Mouse (Mus musculus) midbrain, postnatal 0 days (tissue): ENCODE measurements around the gene Rb1. TPM values are rescaled to one million over a fixed set of nuclear protein-coding genes. Genes with fewer than 3 reads are reported as not detected.

Source experiments
- ATAC-seq: fragments of 200-750 bp; cut with Nextera tagmentation; 2 replicates; pipeline ENCODE4 v1.8.0; 2017; ENCODE audit warnings: moderate number of reproducible peaks, mild to moderate bottlenecking, moderate TSS enrichment, moderate library complexity; ENCODE audit not compliant: low FRiP score
- DNase-seq: peaks from one replicate; pipeline ENCODE4 v3.0.0-alpha.2; 2015; ENCODE audit warnings: low spot score
- H3K27ac ChIP-seq: fragments of 300-500 bp; sonication (generic); 2 replicates; pipeline ENCODE4 v1.5.1; 2014; ENCODE audit warnings: low read depth, mild to moderate bottlenecking, low read length, mixed read lengths
- H3K27me3 ChIP-seq: fragments of 300-500 bp; sonication (generic); 2 replicates; pipeline ENCODE4 v1.6.1; 2014; ENCODE audit warnings: low read length, control low read depth, mixed read lengths; ENCODE audit not compliant: insufficient read depth
- H3K36me3 ChIP-seq: fragments of 300-500 bp; sonication (generic); 2 replicates; pipeline ENCODE4 v1.6.1; 2014; ENCODE audit warnings: low read length, control low read depth, mixed read lengths; ENCODE audit not compliant: insufficient read depth
- H3K4me1 ChIP-seq: fragments of 300-500 bp; sonication (generic); 2 replicates; pipeline ENCODE4 v1.6.1; 2014; ENCODE audit warnings: mild to moderate bottlenecking, control low read depth, antibody characterized with exemption, low read length, mixed read lengths; ENCODE audit not compliant: insufficient read depth
- H3K4me2 ChIP-seq: fragments of 300-500 bp; sonication (generic); 2 replicates; pipeline ENCODE4 v1.6.1; 2014; ENCODE audit warnings: low read depth, mild to moderate bottlenecking, low read length, mixed read lengths; ENCODE audit not compliant: poor library complexity, severe bottlenecking
- H3K4me3 ChIP-seq: fragments of 300-500 bp; sonication (generic); 2 replicates; pipeline ENCODE4 v1.5.1; 2014; ENCODE audit warnings: low read depth, mild to moderate bottlenecking, low read length, moderate library complexity
- H3K9ac ChIP-seq: fragments of 300-500 bp; sonication (generic); replicated peaks from 2 replicates; pipeline ENCODE4 v1.6.1; 2014; ENCODE audit warnings: mild to moderate bottlenecking, low read length, moderate library complexity, mixed read lengths; ENCODE audit not compliant: poor library complexity, severe bottlenecking
- H3K9me3 ChIP-seq: fragments of 300-500 bp; sonication (generic); 2 replicates; pipeline ENCODE4 v1.6.1; 2016; ENCODE audit warnings: low read length, control low read depth
- CTCF ChIP-seq: IDR thresholded peaks from 2 replicates; pipeline ENCODE4 v1.5.1; 2016; ENCODE audit warnings: antibody characterized with exemption, mild to moderate bottlenecking
- WGBS: fragments of 180-500 bp; shearing (Covaris S2); extraction: QIAGEN DNeasy Blood & Tissue Kit; methylation state at CpG from one replicate; pipeline ENCODE4 v1.1.7; 2014; 5-methylcytosine and 5-hydroxymethylcytosine counted together
- polyA plus RNA-seq: library from polyadenylated mRNA; unstranded; fragments of >200 nt; fragmentation: Nextera tagmentation; extraction: Ambion mirVana; gene quantifications from 2 replicates; pipeline ENCODE4 v1.2.1, GENCODE M21; 2015
- total RNA-seq: library from RNA; depleted of rRNA; stranded (reverse); fragments of >200 nt; gene quantifications from 2 replicates; pipeline ENCODE4 v1.2.3, GENCODE M21; 2014

The Rb1 gene
- total and polyA plus RNA-seq, 2 experiments from 2014 or later: 17.3 to 32.7 TPM

DNA sequence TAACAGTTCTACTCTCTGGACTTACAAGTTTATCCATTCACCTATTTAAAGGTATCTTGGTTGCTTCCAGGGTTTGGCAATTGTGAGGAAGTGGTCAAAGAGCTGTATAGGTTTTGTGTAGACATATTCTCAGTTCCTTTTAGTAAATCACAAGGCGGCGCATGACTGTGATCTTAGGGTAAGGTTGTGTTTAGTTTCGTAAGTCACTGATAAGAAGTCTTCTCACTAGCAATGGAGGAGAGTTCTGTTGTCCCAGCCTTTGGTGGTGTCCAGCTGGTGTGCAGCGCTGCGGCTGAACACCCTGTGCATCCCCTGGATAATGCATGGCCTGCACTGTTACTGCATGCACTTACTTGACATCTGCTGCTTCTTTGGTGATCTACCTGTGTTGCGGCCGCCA, 138.7 kb downstream of the Rb1 start:
- no peak overlapping the region for H3K4me2 ChIP-seq
- TF ChIP-seq CTCF: no peak
- no peak for DNase-seq
- no peaks in the 10 kb centered on the region for H3K4me1 ChIP-seq
- no peaks in the 10 kb centered on the region for H3K9me3 ChIP-seq
- no peaks in the 10 kb centered on the region for H3K27me3 ChIP-seq
- H3K4me3 ChIP-seq: no peak overlapping the region
- H3K27ac ChIP-seq: no peak overlapping the region
- H3K36me3 ChIP-seq: peaks cover 4% of the 10 kb centered on the region; the same call in 1 of the 2 replicates
- ATAC-seq: no peak
- 88% methylated on average over 7 of the region's 7 CpGs for WGBS
- no peak overlapping the region for H3K9ac ChIP-seq

GRCm38 (mm10) chr14:73181144-73181543, 144.5 kb downstream of the Rb1 start:
- Histone ChIP-seq H3K4me1 (no peaks in the 10 kb centered on the region), H3K9ac (no peak overlapping the region), H3K4me2 (no peak overlapping the region), H3K27ac (no peak overlapping the region), H3K4me3 (no peak overlapping the region), H3K27me3 (no peaks in the 10 kb centered on the region), H3K9me3 (no peaks in the 10 kb centered on the region), H3K36me3 (peaks cover 14% of the 10 kb centered on the region)
- TF ChIP-seq CTCF: no peak
- ATAC-seq (no peak), DNase-seq (peak; percentile 67)
- 50% methylated on average over 2 of the region's 2 CpGs for WGBS

DNA sequence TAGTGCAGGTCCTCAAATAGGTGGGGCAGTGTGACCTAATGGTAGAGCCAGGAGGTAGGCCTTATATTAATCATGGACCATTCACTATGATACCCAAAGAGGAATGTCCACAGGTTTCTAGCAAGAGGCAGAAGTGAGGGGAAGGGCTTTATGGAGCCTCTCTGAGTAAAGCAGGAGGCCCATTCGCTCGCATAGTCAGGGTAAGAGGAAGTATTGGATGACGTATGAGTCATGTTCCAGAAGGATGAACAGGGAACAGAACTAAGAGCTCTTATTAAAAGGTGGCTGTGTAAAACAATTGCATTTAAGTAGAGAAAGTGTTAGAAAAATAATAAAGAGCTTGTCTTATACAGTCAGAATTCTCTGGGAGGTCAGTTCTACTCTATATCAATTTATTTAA, 145.0 kb downstream of the Rb1 start:
- Histone ChIP-seq H3K4me1 (no peaks in the 10 kb centered on the region), H3K9ac (no peak overlapping the region), H3K27me3 (no peaks in the 10 kb centered on the region), H3K27ac (no peak overlapping the region), H3K36me3 (peaks cover 14% of the 10 kb centered on the region), H3K4me3 (no peak overlapping the region), H3K4me2 (no peak overlapping the region), H3K9me3 (no peaks in the 10 kb centered on the region)
- WGBS: 89% methylated on average over 3 of the region's 3 CpGs
- no peak for TF ChIP-seq CTCF
- ATAC-seq: no peak
- DNase-seq: no peak

GRCm38 (mm10) chr14:73179221-73179681, 146.4 kb downstream of the Rb1 start:
- H3K9me3 ChIP-seq: no peaks in the 10 kb centered on the region
- H3K4me3 ChIP-seq: no peak overlapping the region
- H3K9ac ChIP-seq: no peak overlapping the region
- ATAC-seq: no peak
- 76% methylated on average over 4 of the region's 4 CpGs for WGBS
- H3K27ac ChIP-seq: no peak overlapping the region
- no peaks in the 10 kb centered on the region for H3K4me1 ChIP-seq
- H3K36me3 ChIP-seq: peaks cover 23% of the 10 kb centered on the region
- no peak overlapping the region for H3K4me2 ChIP-seq
- H3K27me3 ChIP-seq: no peaks in the 10 kb centered on the region
- no peak for DNase-seq
- no peak for TF ChIP-seq CTCF

- ATAC-seq (no peak), DNase-seq (no peak)
- TF ChIP-seq CTCF: no peak
- Histone ChIP-seq H3K9ac (no peak overlapping the region), H3K4me2 (no peak overlapping the region), H3K9me3 (no peaks in the 10 kb centered on the region), H3K4me1 (no peaks in the 10 kb centered on the region), H3K36me3 (peaks cover 23% of the 10 kb centered on the region), H3K27me3 (no peaks in the 10 kb centered on the region), H3K4me3 (no peak overlapping the region), H3K27ac (no peak overlapping the region)
- 80% methylated on average over 11 of the region's 11 CpGs for WGBS
These were observed 147.7 kb downstream of the Rb1 start for GRCm38 (mm10) chr14:73177961-73178360.

- H3K4me2 ChIP-seq: no peak overlapping the region
- no peaks in the 10 kb centered on the region for H3K9me3 ChIP-seq
- H3K27me3 ChIP-seq: no peaks in the 10 kb centered on the region
- 91% methylated on average over 5 of the region's 5 CpGs for WGBS
- no peak for ATAC-seq
- TF ChIP-seq CTCF: no peak
- DNase-seq: no peak
- no peak overlapping the region for H3K4me3 ChIP-seq
- no peak overlapping the region for H3K27ac ChIP-seq
- no peak overlapping the region for H3K9ac ChIP-seq
- peaks cover 21% of the 10 kb centered on the region for H3K36me3 ChIP-seq
- H3K4me1 ChIP-seq: no peaks in the 10 kb centered on the region
These were observed 149.4 kb downstream of the Rb1 start for GRCm38 (mm10) chr14:73176266-73176665.
